Mouse (Mus musculus) liver, postnatal 0 days (tissue): Measurements from ENCODE around the gene Olfr744. TPM values are rescaled to one million over a fixed set of nuclear protein-coding genes. Genes with fewer than 3 reads are reported as not detected.
"Not testable (repeated sequence)": the region's sequence is repeated elsewhere in the genome, so short reads cannot be mapped to it uniquely, and the experiment has no call there.

Experiments used
- ATAC-seq: fragments of 200-750 bp; cut with Nextera tagmentation; 2 replicates; pipeline ENCODE4 v1.8.0; 2017; ENCODE audit warnings: mild to moderate bottlenecking, moderate library complexity
- DNase-seq: peaks from one replicate; pipeline ENCODE4 v3.0.0-alpha.2; 2016
- H3K27ac ChIP-seq: fragments of 300-500 bp; sonication (generic); 2 replicates; pipeline ENCODE4 v1.5.1; 2014; ENCODE audit warnings: antibody characterized with exemption, moderate library complexity, mild to moderate bottlenecking, low read depth
- H3K27me3 ChIP-seq: fragments of 300-500 bp; sonication (generic); 2 replicates; pipeline ENCODE4 v1.6.1; 2014; ENCODE audit warnings: low read length, control low read depth, mixed read lengths; ENCODE audit not compliant: insufficient read depth
- H3K36me3 ChIP-seq: fragments of 300-500 bp; sonication (generic); replicated peaks from 2 replicates; pipeline ENCODE4 v1.6.1; 2014; ENCODE audit warnings: mild to moderate bottlenecking, control low read depth, low read length, moderate library complexity, mixed read lengths; ENCODE audit not compliant: insufficient read depth
- H3K4me1 ChIP-seq: fragments of 300-500 bp; sonication (generic); 2 replicates; pipeline ENCODE4 v1.6.1; 2014; ENCODE audit warnings: antibody characterized with exemption, mild to moderate bottlenecking, control low read depth; ENCODE audit not compliant: insufficient read depth
- H3K4me2 ChIP-seq: fragments of 300-500 bp; sonication (generic); 2 replicates; pipeline ENCODE4 v1.6.1; 2014; ENCODE audit warnings: low read depth, mild to moderate bottlenecking, low read length, moderate library complexity, mixed read lengths
- H3K4me3 ChIP-seq: fragments of 300-500 bp; sonication (generic); 2 replicates; pipeline ENCODE4 v1.5.1; 2014; ENCODE audit warnings: low read depth, low read length
- H3K9ac ChIP-seq: fragments of 300-500 bp; sonication (generic); replicated peaks from 2 replicates; pipeline ENCODE4 v1.6.1; 2014; ENCODE audit warnings: mild to moderate bottlenecking, moderate library complexity
- H3K9me3 ChIP-seq: fragments of 300-500 bp; sonication (generic); 2 replicates; pipeline ENCODE4 v1.6.1; 2016; ENCODE audit warnings: mild to moderate bottlenecking, control low read depth, low read length, mixed read lengths
- CTCF ChIP-seq: sonication (generic); IDR thresholded peaks from 2 replicates; pipeline ENCODE4 v1.5.1; 2016; ENCODE audit warnings: antibody characterized with exemption, low read depth
- EP300 ChIP-seq: IDR thresholded peaks from 2 replicates; pipeline ENCODE4 v1.6.1; 2016; ENCODE audit warnings: antibody characterized with exemption, low read depth, mild to moderate bottlenecking
- WGBS: fragments of 180-500 bp; shearing (Covaris S2); extraction: QIAGEN DNeasy Blood & Tissue Kit; methylation state at CpG from one replicate; pipeline ENCODE4 v1.1.7; 2014; ENCODE audit not compliant: insufficient replicate concordance; 5-methylcytosine and 5-hydroxymethylcytosine counted together
- polyA plus RNA-seq: library from polyadenylated mRNA; unstranded; fragments of >200 nt; fragmentation: Nextera tagmentation; extraction: Ambion mirVana; gene quantifications from 2 replicates; pipeline ENCODE4 v1.2.1, GENCODE M21; 2015

Gene Olfr744
- polyA plus RNA-seq, result not detected in 2 replicates

- H3K9ac ChIP-seq, result no peak within 1 kb of the TSS
- 70% methylated on average over 2 of the region's 2 CpGs for WGBS
- DNase-seq (no peak), ATAC-seq (no peak)
- no peaks in the 10 kb centered on the region for H3K4me1 ChIP-seq
- no peaks in the 10 kb centered on the region for H3K36me3 ChIP-seq
- no peaks in the 10 kb centered on the region; the same call in 1 of the 2 replicates for H3K9me3 ChIP-seq
- no peak within 1 kb of the TSS for H3K4me3 ChIP-seq
- TF ChIP-seq CTCF, result no peak
- TF ChIP-seq EP300, result no peak
- no peak within 1 kb of the TSS for H3K27ac ChIP-seq
- no peaks in the 10 kb centered on the region for H3K27me3 ChIP-seq
- no peak within 1 kb of the TSS for H3K4me2 ChIP-seq
These were observed at the start of gene Olfr744 for GRCm38 (mm10) chr14:50614579-50614978. Gene Olfr744, plus strand, starts transcription at chr14:50614879.

DNA sequence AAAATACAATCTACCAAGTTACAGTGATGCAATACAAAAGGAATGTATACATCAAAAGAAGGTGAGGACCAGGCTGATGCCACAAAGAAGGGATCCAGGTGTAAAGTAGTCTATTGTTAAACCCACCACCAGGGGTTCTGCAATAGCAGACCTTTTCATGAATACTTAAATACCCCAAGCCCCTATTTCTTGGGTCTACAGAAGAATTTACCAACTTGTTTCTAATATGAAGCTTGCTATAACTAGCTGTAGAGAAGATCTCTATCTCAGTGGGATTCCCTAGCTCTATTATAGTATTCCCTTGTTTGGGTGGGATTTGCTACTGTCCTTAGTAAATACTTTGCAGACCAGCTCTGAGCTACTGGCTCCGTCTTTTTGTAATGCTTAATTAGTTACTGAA lies 41.6 kb upstream of the Olfr744 start:
- H3K36me3 ChIP-seq, H3K4me2 ChIP-seq, ATAC-seq, H3K27ac ChIP-seq, DNase-seq, H3K9me3 ChIP-seq, H3K9ac ChIP-seq, H3K4me3 ChIP-seq, H3K27me3 ChIP-seq, H3K4me1 ChIP-seq: not testable (repeated sequence)
- 69% methylated on average over 1 of the region's 1 CpGs for WGBS

GRCm38 (mm10) chr14:50639088-50639487 lies 24.4 kb downstream of the Olfr744 start, which contains the start of gene Olfr745:
Gene Olfr745, plus strand, starts transcription at chr14:50639388.
- DNase-seq (no peak), ATAC-seq (no peak)
- WGBS, result 75% methylated on average over 2 of the region's 2 CpGs
- H3K9ac ChIP-seq, result no peak within 1 kb of the TSS
- no peak within 1 kb of the TSS for H3K4me2 ChIP-seq
- no peaks in the 10 kb centered on the region for H3K27me3 ChIP-seq
- no peaks in the 10 kb centered on the region for H3K36me3 ChIP-seq
- no peak within 1 kb of the TSS for H3K4me3 ChIP-seq
- TF ChIP-seq CTCF (no peak), EP300 (no peak)
- H3K4me1 ChIP-seq, result no peaks in the 10 kb centered on the region
- no peaks in the 10 kb centered on the region for H3K9me3 ChIP-seq
- H3K27ac ChIP-seq, result no peak within 1 kb of the TSS

DNA sequence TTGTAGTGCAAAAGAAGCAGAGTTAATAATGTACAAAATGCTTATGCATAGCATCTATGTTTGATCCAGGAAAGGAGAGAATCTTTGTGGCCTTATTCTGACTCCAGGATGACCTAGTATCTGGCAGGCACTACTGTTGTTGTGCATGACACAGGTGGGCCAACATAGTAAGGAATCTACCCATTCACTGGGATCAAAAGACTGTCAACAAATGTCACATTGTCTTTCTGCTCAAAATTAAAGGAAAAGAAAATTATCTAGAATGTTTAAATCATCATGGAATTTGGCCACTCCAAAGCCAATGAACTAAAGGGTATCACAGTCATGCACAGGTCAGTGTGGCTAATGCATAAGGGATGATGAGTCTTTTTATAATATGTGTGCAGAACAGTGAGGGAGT lies 32.1 kb downstream of the Olfr744 start, which contains the start of gene Olfr746:
Gene Olfr746 (plus strand): TSS at position 301 of the 400 bp plus-strand sequence.
- H3K4me1 ChIP-seq, result no peaks in the 10 kb centered on the region
- no peak within 1 kb of the TSS for H3K27ac ChIP-seq
- ATAC-seq (no peak), DNase-seq (no peak)
- no peak within 1 kb of the TSS for H3K4me3 ChIP-seq
- H3K9me3 ChIP-seq, result no peaks in the 10 kb centered on the region
- H3K36me3 ChIP-seq, result no peaks in the 10 kb centered on the region
- H3K27me3 ChIP-seq, result no peaks in the 10 kb centered on the region
- H3K9ac ChIP-seq, result no peak within 1 kb of the TSS
- H3K4me2 ChIP-seq, result no peak within 1 kb of the TSS
- TF ChIP-seq EP300, result no peak
- no peak for TF ChIP-seq CTCF

Other genes with a start within 250 kb of the Olfr744 start
- gene Olfr736, start 233.7 kb upstream of the Olfr744 start, polyA plus RNA-seq, result not detected in 2 replicates
- gene Olfr738, start 207.3 kb upstream of the Olfr744 start, polyA plus RNA-seq, result not detected in 2 replicates
- gene Olfr739, start 196.3 kb upstream of the Olfr744 start, polyA plus RNA-seq, result not detected in 2 replicates
- not detected in 2 replicates for gene Olfr740, start 169.3 kb upstream of the Olfr744 start, polyA plus RNA-seq
- not detected in 2 replicates for gene Olfr741, start 142.1 kb upstream of the Olfr744 start, polyA plus RNA-seq
- gene Olfr742, start 111.3 kb upstream of the Olfr744 start, polyA plus RNA-seq, result not detected in 2 replicates
- not detected in 2 replicates for gene Olfr743, start 93.0 kb upstream of the Olfr744 start, polyA plus RNA-seq
- not detected in 2 replicates for gene Olfr745, start 24.5 kb downstream of the Olfr744 start, polyA plus RNA-seq
- gene Olfr746, start 32.2 kb downstream of the Olfr744 start, polyA plus RNA-seq, result not detected in 2 replicates
- not detected in 2 replicates for gene Olfr747, start 78.3 kb downstream of the Olfr744 start, polyA plus RNA-seq
- not detected in 2 replicates for gene Olfr748, start 92.5 kb downstream of the Olfr744 start, polyA plus RNA-seq
- gene Olfr749, start 130.2 kb downstream of the Olfr744 start, polyA plus RNA-seq, result not detected in 2 replicates
- 15.9 and 17.7 TPM in 2 replicates for gene Ttc5, start 170.6 kb downstream of the Olfr744 start, polyA plus RNA-seq
- not detected in 2 replicates for gene Ccnb1ip1, start 192.9 kb downstream of the Olfr744 start, polyA plus RNA-seq
- 19.1 and 22.5 TPM in 2 replicates for gene Parp2, start 193.0 kb downstream of the Olfr744 start, polyA plus RNA-seq